Mouse (Mus musculus): Measurements from ENCODE around the gene Arntl. TPM values are rescaled to one million over a fixed set of nuclear protein-coding genes. Genes with fewer than 3 reads are reported as not detected.
A peak's percentile ranks its signal among the peaks of the same experiment; 100 is the strongest.
"Not testable (repeated sequence)": the region's sequence is repeated elsewhere in the genome, so short reads cannot be mapped to it uniquely, and the experiment has no call there.

Gene Arntl
- total RNA-seq, 2 experiments from 2014 or later: 34.9 to 40.3 TPM

GRCm38 (mm10) chr7:113245144-113245543, 37.9 kb downstream of the Arntl start:
- no peak for DNase-seq (ENCODE audit: low spot score in 2 of 2)
- TF ChIP-seq CTCF (conservative IDR thresholded peaks at IDR 0.05): no peak
- no peak overlapping the region for H3K4me3 ChIP-seq
- H3K27ac ChIP-seq: peak overlapping the region; percentile 93

GRCm38 (mm10) chr7:113246512-113246911, 39.2 kb downstream of the Arntl start:
- Histone ChIP-seq H3K27ac (peak overlapping the region; percentile 93), H3K4me3 (no peak overlapping the region)
- no peak for DNase-seq (ENCODE audit: low spot score in 2 of 2)
- no peak for TF ChIP-seq CTCF (conservative IDR thresholded peaks at IDR 0.05)

- no peak for TF ChIP-seq CTCF (conservative IDR thresholded peaks at IDR 0.05)
- H3K27ac ChIP-seq: peak overlapping the region; percentile 93
- DNase-seq (ENCODE audit: low spot score in 2 of 2): no peak
- H3K4me3 ChIP-seq: no peak overlapping the region
Observed at GRCm38 (mm10) chr7:113247167-113247566, 39.9 kb downstream of the Arntl start.

- Histone ChIP-seq H3K27ac (peak overlapping the region; percentile 93), H3K4me3 (peak overlapping the region; percentile 28; the same call in 1 of the 2 replicates)
- DNase-seq (ENCODE audit: low spot score in 2 of 2): peak; percentile 79 to 91
- TF ChIP-seq CTCF (conservative IDR thresholded peaks at IDR 0.05): 0 out of 2 replicates have a peak, but pooled peaks have one; percentile 31
Observed at GRCm38 (mm10) chr7:113249134-113249825, 42.0 kb downstream of the Arntl start.

- Histone ChIP-seq H3K4me3 (no peak overlapping the region), H3K27ac (peak overlapping the region; percentile 93)
- peak; percentile 86 for TF ChIP-seq CTCF (conservative IDR thresholded peaks at IDR 0.05)
- peak; percentile 27 to 56 for DNase-seq (ENCODE audit: low spot score in 2 of 2)
Observed at GRCm38 (mm10) chr7:113250433-113250991, 43.2 kb downstream of the Arntl start.

- Histone ChIP-seq H3K27ac (peak overlapping the region; percentile 93), H3K4me3 (no peak overlapping the region)
- TF ChIP-seq CTCF (conservative IDR thresholded peaks at IDR 0.05): no peak
- peak in 1 of 2 experiments; percentile 45 for DNase-seq (ENCODE audit: low spot score in 2 of 2)
Observed at GRCm38 (mm10) chr7:113251001-113251400, 43.7 kb downstream of the Arntl start.

- DNase-seq (ENCODE audit: low spot score in 2 of 2): no peak
Observed at GRCm38 (mm10) chr7:113251554-113251953, 44.3 kb downstream of the Arntl start.

GRCm38 (mm10) chr7:113253777-113254405, 46.6 kb downstream of the Arntl start:
- Histone ChIP-seq H3K4me3 (no peak overlapping the region), H3K27ac (peak overlapping the region; percentile 93)
- no peak for TF ChIP-seq CTCF (conservative IDR thresholded peaks at IDR 0.05)
- DNase-seq (ENCODE audit: low spot score in 2 of 2): no peak

More at GRCm38 (mm10) chr7:113251554-113251953, 44.3 kb downstream of the Arntl start:
- peak overlapping the region; percentile 93 for H3K27ac ChIP-seq
- no peak overlapping the region for H3K4me3 ChIP-seq
- TF ChIP-seq CTCF (conservative IDR thresholded peaks at IDR 0.05): no peak

- peak; percentile 82 for TF ChIP-seq CTCF (conservative IDR thresholded peaks at IDR 0.05)
- no peak overlapping the region for H3K4me3 ChIP-seq
- peak in 1 of 2 experiments; percentile 60 for DNase-seq (ENCODE audit: low spot score in 2 of 2)
- no peak overlapping the region for H3K27ac ChIP-seq
Observed at GRCm38 (mm10) chr7:113256046-113256445, 48.8 kb downstream of the Arntl start.

GRCm38 (mm10) chr7:113258430-113258829, 51.2 kb downstream of the Arntl start:
- no peak for DNase-seq (ENCODE audit: low spot score in 2 of 2)
- peak; percentile 76 for TF ChIP-seq CTCF (conservative IDR thresholded peaks at IDR 0.05)
- Histone ChIP-seq H3K4me3 (no peak overlapping the region), H3K27ac (no peak overlapping the region)

- TF ChIP-seq CTCF (conservative IDR thresholded peaks at IDR 0.05): peak; percentile 61
- Histone ChIP-seq H3K4me3 (no peak overlapping the region), H3K27ac (peak overlapping the region; percentile 15; the same call in 1 of the 2 replicates)
- DNase-seq (ENCODE audit: low spot score in 2 of 2): no peak
Observed at GRCm38 (mm10) chr7:113260321-113261167, 53.3 kb downstream of the Arntl start.

- Histone ChIP-seq H3K27ac (no peak overlapping the region), H3K4me3 (no peak overlapping the region)
- DNase-seq (ENCODE audit: low spot score in 2 of 2): no peak
- no peak for TF ChIP-seq CTCF (conservative IDR thresholded peaks at IDR 0.05)
Observed at GRCm38 (mm10) chr7:113261690-113262089, 54.4 kb downstream of the Arntl start.

GRCm38 (mm10) chr7:113262510-113263467, 55.5 kb downstream of the Arntl start:
- H3K27ac ChIP-seq; H3K4me3 ChIP-seq; DNase-seq (ENCODE audit: low spot score in 2 of 2): not testable (repeated sequence)

Data from layer of hippocampus, adult 2 months (tissue).